Mouse (Mus musculus) spleen, adult 2 months (tissue): ENCODE data around the gene Rtl10.

ENCODE experiments used
- CTCF ChIP-seq: fragments of 200-500 bp; IDR thresholded peaks from 2 replicates; pipeline ENCODE4 v1.5.1; 2011; ENCODE audit warnings: mild to moderate bottlenecking, inconsistent platforms; ENCODE audit not compliant: insufficient read depth, insufficient read length, insufficient replicate concordance; ENCODE audit errors: extremely low read depth
- POLR2A ChIP-seq: fragments of 200-500 bp; IDR thresholded peaks from 2 replicates; pipeline ENCODE4 v1.6.1; 2011; ENCODE audit warnings: low read depth, low read length, inconsistent platforms

- TF ChIP-seq CTCF (no peak), POLR2A (no peak)
Observed at GRCm38 (mm10) chr16:18455407-18455806, 43.3 kb upstream of the Rtl10 start.
